Mouse (Mus musculus) hindlimb bud, embryonic 11.5 days (tissue): ENCODE results near the gene Lcn8.

ENCODE experiments used
- DNase-seq: peaks from one replicate; pipeline ENCODE4 v3.0.0-alpha.2; 2012; ENCODE audit warnings: low read depth, low spot score; ENCODE audit errors: extremely low spot score

The Lcn8 gene

DNA sequence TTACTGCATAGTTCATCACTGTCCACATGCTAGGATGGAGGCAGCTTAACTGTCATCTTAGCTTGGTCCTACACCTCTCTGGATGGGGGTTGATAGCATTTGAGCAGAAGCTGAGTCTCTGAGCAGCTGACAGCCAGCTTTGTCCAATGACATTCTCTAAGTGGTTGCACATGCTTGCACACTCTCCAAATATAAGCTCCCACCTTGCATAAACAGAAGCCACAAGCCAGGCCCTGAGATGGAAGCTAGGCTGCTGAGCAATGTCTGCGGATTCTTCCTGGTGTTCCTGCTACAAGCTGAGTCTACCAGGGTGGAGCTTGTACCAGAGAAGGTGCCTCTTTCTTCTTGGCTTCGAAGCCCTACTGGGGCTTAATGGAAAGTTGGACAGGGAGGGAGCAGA, at the start of gene Lcn8:
Gene Lcn8, plus strand, starts transcription at position 219 of the 400 bp plus-strand sequence.
- DNase-seq = no peak

DNA sequence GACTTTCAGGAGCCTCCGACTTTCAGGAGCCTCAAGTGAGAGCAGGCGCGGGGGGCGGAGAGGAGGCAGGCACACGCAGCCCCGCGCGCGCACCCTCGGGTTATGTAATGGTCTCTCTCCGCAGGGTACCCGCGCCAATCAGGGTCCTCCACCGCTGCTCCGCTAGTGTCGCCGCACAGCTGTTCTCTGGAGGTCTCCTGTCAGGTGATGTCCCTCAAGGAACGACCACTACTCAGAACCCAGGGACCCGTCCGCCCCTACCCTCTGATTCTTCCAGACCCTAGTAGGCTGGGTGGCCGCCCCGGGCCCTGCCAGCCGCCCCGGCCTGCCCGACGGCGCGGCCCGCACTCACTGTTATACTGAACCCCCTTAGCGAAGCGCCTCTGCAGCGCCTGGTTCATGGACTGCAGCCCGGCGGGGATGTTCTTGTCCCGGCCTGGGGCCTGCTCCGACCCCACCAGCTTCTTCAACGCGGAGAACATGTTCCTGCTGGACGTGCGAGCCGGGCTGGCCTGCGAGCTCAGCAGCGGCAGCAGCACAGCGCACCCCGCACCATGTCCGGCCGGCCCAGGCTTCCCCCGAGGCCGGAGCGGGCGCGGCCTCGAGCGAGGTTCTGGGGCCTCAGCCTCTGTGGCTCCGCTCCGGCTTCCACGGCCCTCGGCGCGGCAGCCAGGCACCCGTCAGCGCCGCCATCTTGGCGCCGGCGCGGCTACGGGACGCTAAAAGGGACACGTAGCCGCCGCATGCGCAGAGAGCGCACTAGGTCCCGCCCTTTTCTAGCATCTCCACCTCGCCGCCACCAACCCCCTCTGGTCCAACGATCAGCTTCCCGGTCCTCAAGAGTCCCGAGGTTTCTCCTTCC, 44.9 kb upstream of the Lcn8 start, which contains the start of gene Rabl6:
Gene Rabl6, minus strand, starts transcription at position 761 of the 862 bp plus-strand sequence.
- peak; percentile 64 for DNase-seq

- DNase-seq = no peak
Observed at GRCm38 (mm10) chr2:25608671-25609070, 44.2 kb upstream of the Lcn8 start.

GRCm38 (mm10) chr2:25616398-25616797, 36.5 kb upstream of the Lcn8 start:
- no peak for DNase-seq

DNA sequence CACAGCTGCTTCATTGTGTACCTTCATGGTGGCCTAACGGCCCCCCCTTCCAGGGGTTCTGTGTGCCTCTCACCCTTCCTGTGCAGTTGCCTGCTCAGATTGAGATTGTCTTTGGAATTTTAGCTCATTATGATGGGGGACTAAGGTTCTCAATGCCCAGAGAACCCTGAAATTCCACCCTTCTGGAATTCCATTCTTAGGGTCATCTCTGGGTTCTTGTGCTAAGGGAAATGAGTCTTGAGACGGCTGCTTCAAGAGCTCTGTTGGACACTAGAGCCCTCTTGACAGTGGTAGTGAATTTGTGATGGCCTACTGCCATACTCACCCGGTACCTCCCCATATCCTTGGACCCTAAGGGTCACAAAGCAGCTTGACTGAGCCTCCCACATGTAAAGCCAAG, 35.3 kb upstream of the Lcn8 start, which contains the start of gene Ccdc183:
Gene Ccdc183, minus strand, starts transcription at position 101 of the 400 bp plus-strand sequence.
- DNase-seq = no peak

GRCm38 (mm10) chr2:25620386-25620785, 32.5 kb upstream of the Lcn8 start:
- DNase-seq = no peak

- DNase-seq = no peak
Observed at GRCm38 (mm10) chr2:25620852-25621228, 32.1 kb upstream of the Lcn8 start.

GRCm38 (mm10) chr2:25621229-25622200, 31.4 kb upstream of the Lcn8 start, which contains the start of gene Tmem141:
Gene Tmem141 (minus strand): TSS chr2:25622005.
- peak; percentile 22 for DNase-seq

- DNase-seq = no peak
Observed at GRCm38 (mm10) chr2:25625986-25626385, 26.9 kb upstream of the Lcn8 start.

- no peak for DNase-seq
Observed at GRCm38 (mm10) chr2:25627811-25628210, 25.1 kb upstream of the Lcn8 start, which contains the start of gene Fcna. Gene Fcna (minus strand): TSS chr2:25628030.

GRCm38 (mm10) chr2:25628738-25629137, 24.2 kb upstream of the Lcn8 start:
- no peak for DNase-seq

GRCm38 (mm10) chr2:25633616-25634015, 19.3 kb upstream of the Lcn8 start:
- no peak for DNase-seq

GRCm38 (mm10) chr2:25634046-25634445, 18.9 kb upstream of the Lcn8 start:
- DNase-seq = no peak

GRCm38 (mm10) chr2:25639890-25640289, 13.0 kb upstream of the Lcn8 start:
- no peak for DNase-seq

DNA sequence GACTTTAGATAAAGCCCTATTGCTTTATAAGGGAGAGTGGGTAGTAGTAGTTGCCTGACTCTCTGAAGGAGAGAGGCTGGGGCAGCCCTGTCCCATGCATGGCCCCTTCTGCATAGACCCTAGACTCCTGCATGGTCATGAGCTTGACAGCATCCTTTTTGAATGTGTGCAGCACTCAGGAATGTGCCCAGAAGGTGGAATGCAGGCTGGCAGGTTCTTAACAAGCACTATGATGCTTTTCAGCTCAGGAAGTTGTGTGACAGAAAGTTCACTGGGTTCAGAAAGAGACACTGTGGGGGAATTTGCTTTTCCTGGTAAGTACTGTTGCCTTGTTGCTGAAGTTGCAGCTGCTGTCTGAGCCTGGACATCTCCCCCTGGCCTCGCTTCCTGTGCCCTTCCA, 1.6 kb downstream of the Lcn8 start:
- DNase-seq = no peak

GRCm38 (mm10) chr2:25656691-25657090, 3.8 kb downstream of the Lcn8 start:
- DNase-seq = no peak

GRCm38 (mm10) chr2:25657246-25657645, 4.3 kb downstream of the Lcn8 start:
- DNase-seq = no peak

DNA sequence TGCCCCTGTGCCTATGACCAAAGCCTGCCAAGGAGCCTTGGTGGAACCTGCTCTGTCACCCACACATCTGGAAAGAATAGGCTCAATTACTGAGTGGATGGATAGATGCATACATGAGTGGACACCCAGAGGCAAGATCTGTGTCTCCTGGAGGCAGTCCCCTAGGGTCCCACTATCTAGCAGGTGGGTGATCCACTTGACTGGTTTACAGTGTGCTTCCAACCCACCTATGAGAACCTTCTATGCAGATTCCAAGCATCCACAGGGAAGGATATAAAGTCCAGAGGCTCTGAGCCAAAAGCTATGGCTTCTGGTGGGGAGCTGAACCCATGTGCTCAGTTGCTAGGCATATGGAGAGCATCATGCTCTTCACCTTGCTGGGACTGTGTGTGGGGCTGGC, 4.7 kb downstream of the Lcn8 start, which contains the start of gene Lcn5:
Gene Lcn5, plus strand, starts transcription at position 301 of the 400 bp plus-strand sequence.
- DNase-seq = no peak

- DNase-seq = no peak
Observed at GRCm38 (mm10) chr2:25660279-25660678, 7.4 kb downstream of the Lcn8 start.

DNA sequence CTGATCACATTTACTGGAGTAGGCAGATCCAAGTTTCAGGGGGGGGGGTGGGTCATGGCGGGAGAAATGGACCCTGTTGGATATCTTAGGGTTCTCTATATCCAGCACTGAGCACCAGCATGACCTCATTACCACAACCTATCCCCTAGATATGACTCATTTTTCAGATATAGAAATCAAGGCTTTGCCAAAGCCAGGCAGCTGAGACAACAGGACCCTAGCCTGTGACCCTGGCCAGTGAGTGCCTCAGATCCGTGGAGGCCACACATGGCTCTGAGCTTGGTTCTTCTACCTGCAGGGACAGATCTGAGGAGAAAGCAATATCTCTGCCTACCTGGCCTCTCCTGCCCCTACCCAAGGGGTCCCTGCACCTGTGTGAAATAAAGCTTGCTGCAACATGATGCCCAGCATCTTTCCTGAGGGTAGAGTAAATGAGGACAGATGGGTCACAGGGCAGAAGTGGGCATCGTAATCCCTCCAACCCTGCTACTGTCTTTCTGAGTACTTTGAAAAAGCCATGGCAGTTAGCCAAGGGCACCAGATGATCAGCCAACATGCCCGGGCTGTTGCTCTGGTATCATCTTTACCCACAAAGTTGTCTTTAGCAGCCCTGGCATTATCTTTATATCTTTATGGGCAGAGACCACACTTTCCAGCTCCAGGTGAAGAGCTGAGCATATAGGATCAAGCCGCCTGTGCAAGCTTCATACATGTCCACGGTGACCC, 8.5 kb downstream of the Lcn8 start:
- no peak for DNase-seq

DNA sequence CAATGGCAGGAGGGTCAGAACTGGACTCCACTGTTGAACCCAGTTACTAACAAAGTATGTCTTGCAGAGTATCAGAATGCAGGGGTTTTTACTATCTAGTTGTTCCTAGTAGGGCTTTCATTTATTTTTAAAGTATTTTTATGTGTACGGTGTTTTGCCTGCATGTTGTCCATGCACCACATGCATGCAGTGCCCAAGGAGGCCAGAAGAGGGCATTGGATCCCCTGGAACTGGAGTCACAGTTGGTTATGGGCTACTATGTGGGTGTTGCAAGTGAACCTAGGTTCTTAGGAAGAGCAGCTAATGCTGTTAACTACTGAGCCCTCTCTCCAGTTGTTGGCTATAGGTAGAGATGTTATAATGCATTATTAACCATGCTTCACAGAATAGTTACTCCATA, 10.6 kb downstream of the Lcn8 start:
- no peak for DNase-seq
